ENCODE assay signal across 16 mouse cellular contexts in genomic region chr8:90492521-90493225, GRCm38 (mm10).
DNase-seq lines count a peak whose midpoint lies in the region; ATAC-seq and TF ChIP-seq lines count a peak whose summit lies in the region.
"Had no signal": no experiment of that assay in that cellular context is flagged by ENCODE, and none has a peak within 500 bp of the region (broad histone marks: within the 10 kb centered on the region; RNA-seq: fewer than 3 reads in every experiment).

No protein-coding gene starts in this region.

- no peak overlapping the region for H3K9ac ChIP-seq in forebrain, embryonic 12.5 days
- no peak overlapping the region for H3K9ac ChIP-seq in forebrain, embryonic 11.5 days (ENCODE audit: low read length)
- H3K9ac ChIP-seq in lung, embryonic 14.5 days = no peak overlapping the region
- H3K9ac ChIP-seq in midbrain, embryonic 16.5 days (ENCODE audit: low read depth, low read length) = no peak overlapping the region
- H3K9ac ChIP-seq: kidney, embryonic 15.5 days had no signal

- H3K4me3 ChIP-seq in forebrain, embryonic 12.5 days (replicated peaks) = no peak overlapping the region
- no peak overlapping the region for H3K4me3 ChIP-seq in forebrain, embryonic 11.5 days (ENCODE audit: low read depth, low read length)
- H3K4me3 ChIP-seq in lung, embryonic 14.5 days (ENCODE audit: low read depth, low read length) = no peak overlapping the region
- no peak overlapping the region for H3K4me3 ChIP-seq in lung, adult 2 months (replicated peaks; ENCODE audit: extremely low read depth, low read depth, low read length)
- no peak overlapping the region for H3K4me3 ChIP-seq in midbrain, embryonic 16.5 days (ENCODE audit: low read depth, low read length)
- H3K4me3 ChIP-seq: kidney, embryonic 15.5 days; megakaryocyte, embryonic 14.5 days had no signal

- WGBS in forebrain, embryonic 12.5 days = 61% methylated on average over 14 of the region's 14 CpGs
- WGBS in forebrain, embryonic 11.5 days = 69% methylated on average over 14 of the region's 14 CpGs
- 53% methylated on average over 14 of the region's 14 CpGs for WGBS in lung, embryonic 14.5 days
- 53% methylated on average over 14 of the region's 14 CpGs for WGBS in lung, adult 2 months
- WGBS in midbrain, embryonic 16.5 days = 48% methylated on average over 14 of the region's 14 CpGs

- 0 out of 2 replicates have a peak, but pooled peaks cover 3% of the 10 kb centered on the region for H3K27me3 ChIP-seq in forebrain, embryonic 12.5 days
- no peaks in the 10 kb centered on the region for H3K27me3 ChIP-seq in forebrain, embryonic 11.5 days (ENCODE audit: control insufficient read depth, insufficient read depth, low read length)
- H3K27me3 ChIP-seq in lung, embryonic 14.5 days (ENCODE audit: insufficient read depth, low read length) = no peaks in the 10 kb centered on the region
- H3K27me3 ChIP-seq in midbrain, embryonic 16.5 days (ENCODE audit: control insufficient read depth, insufficient read depth, low read depth, low read length) = no peaks in the 10 kb centered on the region
- H3K27me3 ChIP-seq: kidney, embryonic 15.5 days; megakaryocyte, embryonic 14.5 days had no signal

- no peak overlapping the region for H3K4me2 ChIP-seq in forebrain, embryonic 12.5 days
- no peak overlapping the region for H3K4me2 ChIP-seq in forebrain, embryonic 11.5 days (ENCODE audit: low read depth, low read length, severe bottlenecking)
- no peak overlapping the region for H3K4me2 ChIP-seq in lung, embryonic 14.5 days
- no peak overlapping the region for H3K4me2 ChIP-seq in midbrain, embryonic 16.5 days (ENCODE audit: low read length)
- H3K4me2 ChIP-seq: kidney, embryonic 15.5 days; liver, embryonic 11.5 days had no signal

- no peak for ATAC-seq in forebrain, embryonic 12.5 days (ENCODE audit: low FRiP score)
- ATAC-seq in forebrain, embryonic 11.5 days (replicated peaks; ENCODE audit: low FRiP score) = no peak
- no peak for ATAC-seq in lung, embryonic 14.5 days (ENCODE audit: insufficient read depth)
- ATAC-seq in midbrain, embryonic 16.5 days = no peak
- ATAC-seq: lung, postnatal 0 days had no signal

- no peaks in the 10 kb centered on the region for H3K9me3 ChIP-seq in forebrain, embryonic 12.5 days
- H3K9me3 ChIP-seq in forebrain, embryonic 11.5 days (ENCODE audit: control insufficient read depth, low read length) = no peaks in the 10 kb centered on the region
- H3K9me3 ChIP-seq in lung, embryonic 14.5 days (ENCODE audit: low read depth, low read length) = no peaks in the 10 kb centered on the region
- no peaks in the 10 kb centered on the region for H3K9me3 ChIP-seq in midbrain, embryonic 16.5 days (replicated peaks; ENCODE audit: control insufficient read depth, low read length, poor library complexity, severe bottlenecking)
- H3K9me3 ChIP-seq: kidney, embryonic 15.5 days had no signal

- TF ChIP-seq CTCF in lung, embryonic 14.5 days (IDR thresholded peaks at IDR 0.05; ENCODE audit: low read depth) = no peak
- no peak for TF ChIP-seq CTCF in lung, adult 2 months (IDR thresholded peaks at IDR 0.05; ENCODE audit: insufficient read depth, low read length)

- no peaks in the 10 kb centered on the region for H3K36me3 ChIP-seq in forebrain, embryonic 12.5 days (replicated peaks)
- no peaks in the 10 kb centered on the region for H3K36me3 ChIP-seq in forebrain, embryonic 11.5 days (ENCODE audit: control insufficient read depth, insufficient read depth, low read length)
- H3K36me3 ChIP-seq in lung, embryonic 14.5 days (ENCODE audit: insufficient read depth) = no peaks in the 10 kb centered on the region
- H3K36me3 ChIP-seq in midbrain, embryonic 16.5 days (ENCODE audit: control insufficient read depth, insufficient read depth, low read length) = no peaks in the 10 kb centered on the region
- H3K36me3 ChIP-seq: kidney, embryonic 15.5 days had no signal

- peak overlapping the region; percentile 46; the same call in 1 of the 2 replicates for H3K27ac ChIP-seq in forebrain, embryonic 12.5 days
- no peak overlapping the region for H3K27ac ChIP-seq in forebrain, embryonic 11.5 days (ENCODE audit: low read depth, low read length)
- H3K27ac ChIP-seq in lung, embryonic 14.5 days (ENCODE audit: low read depth) = no peak overlapping the region
- peak overlapping the region; percentile 19; the same call in 1 of the 2 replicates for H3K27ac ChIP-seq in midbrain, embryonic 16.5 days (ENCODE audit: low read length)
- H3K27ac ChIP-seq: kidney, embryonic 15.5 days had no signal

- no peak for TF ChIP-seq POLR2A in lung, adult 2 months (IDR thresholded peaks at IDR 0.05; ENCODE audit: borderline replicate concordance, extremely low read depth, low read depth, low read length)

- peaks cover 54% of the 10 kb centered on the region for H3K4me1 ChIP-seq in forebrain, embryonic 12.5 days
- H3K4me1 ChIP-seq in forebrain, embryonic 11.5 days (replicated peaks; ENCODE audit: control insufficient read depth, insufficient read depth, low read length) = peaks cover 18% of the 10 kb centered on the region; the same call in 1 of the 2 replicates
- no peaks in the 10 kb centered on the region for H3K4me1 ChIP-seq in lung, embryonic 14.5 days (ENCODE audit: insufficient read depth)
- H3K4me1 ChIP-seq in lung, adult 2 months (ENCODE audit: control insufficient read depth, insufficient read depth, low read length) = no peaks in the 10 kb centered on the region
- H3K4me1 ChIP-seq in midbrain, embryonic 16.5 days (ENCODE audit: control insufficient read depth, insufficient read depth, low read length) = peaks cover 45% of the 10 kb centered on the region
- H3K4me1 ChIP-seq: megakaryocyte, embryonic 14.5 days had no signal

- no peak for DNase-seq in forebrain, embryonic 11.5 days (ENCODE audit: low spot score)
- DNase-seq in lung, embryonic 14.5 days = peak; percentile 40
- DNase-seq in lung, adult 2 months = no peak
- peak; percentile 27 for DNase-seq in fibroblast of lung, adult 2 months (ENCODE audit: low read depth)
- no peak for DNase-seq in adrenal gland, postnatal 4 days (ENCODE audit: low spot score in 2 of 2)
- DNase-seq in thymus, postnatal 25 days = no peak
- DNase-seq: cerebellum, adult 8-10 months; gastrocnemius, postnatal 36 days; layer of hippocampus, adult 9-11 months; thymus, adult 2 months had no signal

Comparison
In these comparisons a context has a peak if more than half of its experiments do, and no peak if none do; other contexts are left out.
1. H3K27ac ChIP-seq: peak in forebrain, embryonic 12.5 days (single experiment) and midbrain, embryonic 16.5 days (single experiment); none in forebrain, embryonic 11.5 days (single experiment) and lung, embryonic 14.5 days (single experiment).
2. DNase-seq: peak in lung, embryonic 14.5 days (single experiment) and fibroblast of lung, adult 2 months (single experiment); none in forebrain, embryonic 11.5 days (single experiment), lung, adult 2 months (single experiment), adrenal gland, postnatal 4 days (0 of 2) and thymus, postnatal 25 days (single experiment).